Mouse (Mus musculus) spleen, postnatal 4 days (tissue): ENCODE results near the gene Slc9a6.

Experiments
- DNase-seq, 2 experiments: peaks; one replicate each; pipeline ENCODE4 v3.0.0; 2022; ENCODE audit warnings: low spot score in 2 of 2

Gene Slc9a6

GRCm38 (mm10) chrX:56665226-56665973 is 55.8 kb downstream of the Slc9a6 start:
- no peak for DNase-seq

- no peak for DNase-seq
Measured at GRCm38 (mm10) chrX:56667296-56667695, 57.7 kb downstream of the Slc9a6 start.

GRCm38 (mm10) chrX:56668051-56668450 is 58.5 kb downstream of the Slc9a6 start:
- DNase-seq = no peak

- no peak for DNase-seq
Measured at GRCm38 (mm10) chrX:56668501-56668900, 58.9 kb downstream of the Slc9a6 start.

GRCm38 (mm10) chrX:56675556-56675955 is 66.0 kb downstream of the Slc9a6 start:
- no peak for DNase-seq

GRCm38 (mm10) chrX:56677736-56678135 is 68.2 kb downstream of the Slc9a6 start:
- DNase-seq = no peak

GRCm38 (mm10) chrX:56679066-56679465 is 69.5 kb downstream of the Slc9a6 start:
- no peak for DNase-seq

GRCm38 (mm10) chrX:56682156-56682720 is 72.7 kb downstream of the Slc9a6 start:
- DNase-seq = no peak

GRCm38 (mm10) chrX:56683521-56683920 is 74.0 kb downstream of the Slc9a6 start:
- DNase-seq = no peak

GRCm38 (mm10) chrX:56692554-56692953 is 83.0 kb downstream of the Slc9a6 start:
- DNase-seq = no peak

- DNase-seq = no peak
Measured at GRCm38 (mm10) chrX:56694539-56694938, 85.0 kb downstream of the Slc9a6 start.

GRCm38 (mm10) chrX:56697199-56697780 is 87.7 kb downstream of the Slc9a6 start:
- no peak for DNase-seq

GRCm38 (mm10) chrX:56697886-56698285 is 88.3 kb downstream of the Slc9a6 start:
- DNase-seq = no peak

GRCm38 (mm10) chrX:56701261-56701660 is 91.7 kb downstream of the Slc9a6 start:
- no peak for DNase-seq

- DNase-seq = no peak
Measured at GRCm38 (mm10) chrX:56703965-56704562, 94.5 kb downstream of the Slc9a6 start.

- no peak for DNase-seq
Measured at GRCm38 (mm10) chrX:56708592-56709370, 99.2 kb downstream of the Slc9a6 start.

- no peak for DNase-seq
Measured at GRCm38 (mm10) chrX:56710522-56710921, 101.0 kb downstream of the Slc9a6 start.

GRCm38 (mm10) chrX:56712666-56713065 is 103.1 kb downstream of the Slc9a6 start:
- DNase-seq = no peak
